Mouse (Mus musculus) forebrain, embryonic 10.5 days (tissue): Measurements from ENCODE around the gene Gpatch4. TPM values are rescaled to one million over a fixed set of nuclear protein-coding genes. Genes with fewer than 3 reads are reported as not detected.

Experiments used
- DNase-seq: peaks from one replicate; pipeline ENCODE4 v3.0.0-alpha.2; 2017; ENCODE audit warnings: low spot score; ENCODE audit errors: extremely low spot score
- H3K27ac ChIP-seq: fragments of 300-500 bp; sonication (generic); 2 replicates; pipeline ENCODE4 v1.5.1; 2016; ENCODE audit warnings: mild to moderate bottlenecking
- H3K27me3 ChIP-seq: fragments of 300-500 bp; sonication (generic); 2 replicates; pipeline ENCODE4 v1.6.1; 2016; ENCODE audit warnings: mild to moderate bottlenecking; ENCODE audit not compliant: poor library complexity, severe bottlenecking
- H3K36me3 ChIP-seq: fragments of 300-500 bp; sonication (generic); replicated peaks from 2 replicates; pipeline ENCODE4 v1.6.1; 2016; ENCODE audit warnings: mild to moderate bottlenecking, moderate library complexity
- H3K4me1 ChIP-seq: fragments of 300-500 bp; sonication (generic); 2 replicates; pipeline ENCODE4 v1.6.1; 2016
- H3K4me3 ChIP-seq: fragments of 300-500 bp; sonication (generic); 2 replicates; pipeline ENCODE4 v1.5.1; 2016; ENCODE audit warnings: mild to moderate bottlenecking, moderate library complexity
- H3K9me3 ChIP-seq: fragments of 300-500 bp; sonication (generic); 2 replicates; pipeline ENCODE4 v1.6.1; 2016; ENCODE audit warnings: mild to moderate bottlenecking, moderate library complexity
- WGBS: fragments of 180-500 bp; shearing (Covaris S2); methylation state at CpG from one replicate; pipeline ENCODE4 v1.1.7; 2016; 5-methylcytosine and 5-hydroxymethylcytosine counted together
- polyA plus RNA-seq: library from polyadenylated mRNA; unstranded; fragments of >200 nt; fragmentation: Nextera tagmentation; extraction: Ambion mirVana; gene quantifications from 2 replicates; pipeline ENCODE4 v1.2.1, GENCODE M21; 2016

Gpatch4 gene
- polyA plus RNA-seq, 1 experiment from 2014 or later: 52.4 TPM

DNA sequence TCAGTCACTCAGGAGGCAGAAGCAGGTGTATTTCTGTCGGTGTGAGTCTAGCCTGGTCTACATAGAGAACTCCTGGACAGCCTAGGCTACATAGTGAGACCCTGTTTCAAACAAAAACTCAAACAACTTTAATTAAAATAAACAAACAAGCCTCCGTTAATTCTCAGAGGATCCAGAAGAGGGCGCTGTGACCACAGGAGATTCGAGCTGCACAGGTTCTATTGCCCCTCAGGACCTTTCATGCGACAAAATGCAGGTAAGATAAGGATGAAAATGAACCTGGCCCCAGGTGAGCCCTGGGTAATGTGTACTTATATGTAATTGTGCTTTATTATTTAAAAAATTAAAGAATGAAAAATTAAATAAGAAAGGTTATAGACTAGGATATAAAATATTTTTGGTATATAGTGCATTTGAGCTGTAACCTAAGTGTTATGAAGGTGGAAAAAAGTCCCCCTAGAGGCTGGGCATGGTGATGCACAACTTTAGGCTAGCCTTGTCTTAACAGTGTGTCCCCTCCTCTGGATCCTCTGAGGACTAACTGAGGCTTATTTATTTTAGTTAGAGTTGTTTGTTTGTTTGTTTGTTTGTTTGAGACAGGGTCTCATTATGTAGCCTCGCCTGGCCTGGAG is 32.2 kb upstream of the Gpatch4 start:
- H3K27ac ChIP-seq: no peak overlapping the region
- peaks cover 7% of the 10 kb centered on the region; the same call in 1 of the 2 replicates for H3K9me3 ChIP-seq
- H3K4me3 ChIP-seq: no peak overlapping the region
- 11% methylated on average over 6 of the region's 6 CpGs for WGBS
- H3K4me1 ChIP-seq: no peaks in the 10 kb centered on the region
- no peaks in the 10 kb centered on the region for H3K36me3 ChIP-seq
- H3K27me3 ChIP-seq: peaks cover 5% of the 10 kb centered on the region; the same call in 1 of the 2 replicates
- DNase-seq: no peak

DNA sequence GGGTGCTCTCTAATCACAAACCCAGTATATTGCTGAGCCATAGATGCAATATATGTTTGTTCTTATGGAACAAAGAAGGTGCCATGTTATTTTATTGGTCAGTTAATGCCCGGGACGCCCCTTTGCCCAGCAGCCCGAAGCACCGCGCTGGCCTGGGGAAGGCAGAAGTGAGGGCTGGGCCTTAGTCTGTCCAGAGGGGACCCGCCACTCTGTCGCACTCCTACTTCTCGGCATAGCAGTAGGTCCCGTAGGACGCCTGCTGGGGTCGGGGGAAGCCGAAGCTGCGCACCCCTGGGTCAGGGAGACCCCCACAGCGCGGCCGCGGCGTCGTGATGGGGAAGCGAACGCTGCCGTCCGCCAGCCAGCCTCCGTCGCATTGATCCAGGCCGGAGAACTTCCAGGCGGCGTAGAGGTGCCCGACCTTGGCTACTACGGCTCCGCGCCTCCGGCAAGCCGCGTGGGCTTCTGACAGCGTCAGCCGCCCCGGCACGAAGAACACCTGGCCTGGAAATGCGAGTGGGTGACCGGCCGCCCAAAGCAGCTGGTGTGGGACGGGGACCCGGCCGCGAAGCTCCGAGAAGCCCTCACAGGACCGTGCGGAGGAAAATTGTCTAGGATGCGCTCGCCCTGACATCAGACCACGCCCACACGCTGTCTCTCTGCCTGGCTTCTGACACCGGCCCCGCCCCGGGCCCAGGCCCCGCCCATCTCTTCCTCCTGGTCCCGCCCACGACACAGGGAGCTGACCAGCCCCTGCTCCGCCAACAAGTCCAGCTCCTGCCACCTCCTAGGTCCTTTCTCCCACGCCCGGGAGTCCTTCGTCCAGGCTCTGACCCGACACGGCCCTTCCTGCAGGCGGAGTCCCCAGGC is 20.4 kb upstream of the Gpatch4 start:
- Histone ChIP-seq H3K27me3 (peaks cover 85% of the 10 kb centered on the region), H3K36me3 (no peaks in the 10 kb centered on the region), H3K27ac (peak overlapping the region; percentile 42; the same call in 1 of the 2 replicates), H3K4me3 (peak overlapping the region; percentile 69), H3K4me1 (peaks cover 23% of the 10 kb centered on the region), H3K9me3 (no peaks in the 10 kb centered on the region)
- DNase-seq: peak; percentile 90
- WGBS: under 1% methylated on average over 66 of the region's 66 CpGs

DNA sequence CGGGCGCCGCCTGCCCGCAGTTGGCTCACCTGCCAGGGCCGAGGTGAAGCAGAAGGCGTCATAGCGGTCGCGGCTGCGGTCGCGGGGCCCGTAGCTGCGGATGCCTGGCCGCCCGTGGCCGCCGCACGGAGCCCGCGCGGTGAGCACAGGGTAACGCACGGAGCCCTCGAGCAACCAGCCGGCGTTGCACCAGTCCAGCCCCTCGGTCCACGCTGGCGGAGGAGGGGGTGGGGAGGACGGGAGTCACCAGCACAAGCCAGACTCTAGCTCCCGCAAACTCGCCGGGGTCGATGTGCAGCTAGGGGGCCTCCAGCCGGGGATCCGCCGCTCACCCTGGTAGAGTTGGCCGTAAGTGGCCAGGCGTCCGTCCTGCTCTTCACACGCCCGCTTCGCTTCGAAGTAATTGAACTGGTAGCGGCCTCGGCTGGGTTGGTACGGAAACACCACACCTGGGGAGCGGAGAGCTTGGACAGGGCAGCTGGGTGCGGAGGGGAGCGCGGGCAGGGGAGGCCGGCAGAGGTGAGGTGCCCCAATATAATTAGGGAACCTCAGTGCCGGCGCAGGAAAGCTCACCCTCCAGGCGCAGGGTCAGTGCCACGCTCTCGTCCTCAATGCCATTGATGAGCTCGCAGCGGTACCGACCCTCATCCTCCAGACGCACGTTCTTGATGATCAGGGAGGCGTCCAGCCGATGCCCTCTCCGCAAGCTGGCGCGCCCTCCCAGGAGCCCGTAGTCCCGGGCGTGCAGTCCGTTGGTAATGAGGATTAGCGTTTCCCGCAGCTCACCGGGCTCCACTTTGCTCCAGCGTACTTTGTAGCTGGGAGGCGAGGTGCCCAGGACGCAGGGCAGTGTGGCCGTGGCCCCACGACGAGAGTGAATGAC is 19.5 kb upstream of the Gpatch4 start:
- no peak for DNase-seq
- peak overlapping the region; percentile 42; the same call in 1 of the 2 replicates for H3K27ac ChIP-seq

DNA sequence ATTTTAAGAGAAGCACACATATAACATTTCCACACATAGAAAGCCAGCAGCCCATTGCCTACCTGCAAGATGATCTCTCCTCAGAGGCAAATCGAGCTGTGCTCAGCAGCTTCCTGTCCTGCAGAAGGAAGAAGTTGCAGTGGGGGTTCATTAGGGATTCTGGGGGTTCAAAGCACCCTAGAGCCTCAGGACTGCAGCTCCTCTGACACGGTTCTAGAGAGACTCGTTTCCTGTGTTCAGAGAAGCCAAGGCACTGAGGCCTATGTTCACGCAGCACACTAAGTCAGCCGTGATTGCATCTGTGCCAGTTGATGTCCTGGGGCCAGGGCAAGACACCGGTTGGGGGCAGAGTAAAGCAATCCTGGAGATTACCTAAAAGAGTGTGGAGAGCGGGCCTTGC is 16.1 kb upstream of the Gpatch4 start:
- 70% methylated on average over 7 of the region's 7 CpGs for WGBS
- Histone ChIP-seq H3K9me3 (peaks cover 8% of the 10 kb centered on the region; the same call in 1 of the 2 replicates), H3K27ac (no peak overlapping the region), H3K4me3 (no peak overlapping the region), H3K4me1 (peaks cover 37% of the 10 kb centered on the region), H3K27me3 (peaks cover 88% of the 10 kb centered on the region), H3K36me3 (no peaks in the 10 kb centered on the region)
- no peak for DNase-seq

More for the DNA sequence above, 19.5 kb upstream of the Gpatch4 start:
- peaks cover 23% of the 10 kb centered on the region for H3K4me1 ChIP-seq
- WGBS: under 1% methylated on average over 81 of the region's 81 CpGs
- H3K27me3 ChIP-seq: peaks cover 86% of the 10 kb centered on the region
- peak overlapping the region; percentile 69 for H3K4me3 ChIP-seq
- no peaks in the 10 kb centered on the region for H3K36me3 ChIP-seq
- H3K9me3 ChIP-seq: peaks cover 7% of the 10 kb centered on the region; the same call in 1 of the 2 replicates

DNA sequence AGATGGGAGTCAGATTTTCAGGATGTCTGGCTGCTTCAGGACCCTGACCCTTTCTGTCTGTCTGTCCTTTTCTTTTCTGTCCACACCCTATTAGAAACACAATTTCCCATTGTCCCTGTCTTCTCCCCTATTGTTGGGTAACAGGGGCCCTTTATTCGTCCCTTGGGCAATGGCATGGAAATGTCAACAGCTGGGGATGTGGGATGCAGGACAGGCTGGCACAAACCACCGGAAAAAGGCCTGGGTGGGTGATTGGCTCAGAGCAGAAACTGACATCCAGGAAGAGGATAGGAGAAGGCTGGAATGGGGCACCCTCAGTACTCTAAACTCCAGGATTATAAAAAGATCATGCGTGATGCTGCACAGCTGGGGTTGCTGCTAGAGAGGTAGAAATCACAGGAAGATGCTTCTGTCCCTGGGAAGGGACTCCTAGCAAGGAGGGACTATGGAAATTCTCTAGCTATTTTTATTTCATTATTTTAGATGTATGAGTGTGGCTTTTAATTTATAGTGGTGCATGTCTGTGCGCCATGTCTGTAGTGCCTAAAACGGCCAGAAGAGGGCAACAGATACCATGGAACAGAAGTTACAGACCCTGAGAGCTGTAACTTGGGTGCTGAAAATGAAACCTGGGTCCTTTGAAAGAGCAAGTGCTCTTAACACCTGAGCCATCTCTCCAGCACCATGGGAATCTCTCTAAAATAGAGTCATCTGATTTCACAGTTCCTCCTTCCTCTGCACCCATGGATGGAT is 15.3 kb upstream of the Gpatch4 start, which contains the start of gene Hapln2:
Gene Hapln2, minus strand, starts transcription at position 150 of the 753 bp plus-strand sequence.
- Histone ChIP-seq H3K27ac (no peak within 1 kb of the TSS), H3K4me3 (no peak within 1 kb of the TSS), H3K9me3 (peaks cover 8% of the 10 kb centered on the region; the same call in 1 of the 2 replicates), H3K36me3 (no peaks in the 10 kb centered on the region), H3K27me3 (peaks cover 88% of the 10 kb centered on the region), H3K4me1 (peaks cover 32% of the 10 kb centered on the region)
- WGBS: 58% methylated on average over 5 of the region's 5 CpGs
- DNase-seq: no peak

DNA sequence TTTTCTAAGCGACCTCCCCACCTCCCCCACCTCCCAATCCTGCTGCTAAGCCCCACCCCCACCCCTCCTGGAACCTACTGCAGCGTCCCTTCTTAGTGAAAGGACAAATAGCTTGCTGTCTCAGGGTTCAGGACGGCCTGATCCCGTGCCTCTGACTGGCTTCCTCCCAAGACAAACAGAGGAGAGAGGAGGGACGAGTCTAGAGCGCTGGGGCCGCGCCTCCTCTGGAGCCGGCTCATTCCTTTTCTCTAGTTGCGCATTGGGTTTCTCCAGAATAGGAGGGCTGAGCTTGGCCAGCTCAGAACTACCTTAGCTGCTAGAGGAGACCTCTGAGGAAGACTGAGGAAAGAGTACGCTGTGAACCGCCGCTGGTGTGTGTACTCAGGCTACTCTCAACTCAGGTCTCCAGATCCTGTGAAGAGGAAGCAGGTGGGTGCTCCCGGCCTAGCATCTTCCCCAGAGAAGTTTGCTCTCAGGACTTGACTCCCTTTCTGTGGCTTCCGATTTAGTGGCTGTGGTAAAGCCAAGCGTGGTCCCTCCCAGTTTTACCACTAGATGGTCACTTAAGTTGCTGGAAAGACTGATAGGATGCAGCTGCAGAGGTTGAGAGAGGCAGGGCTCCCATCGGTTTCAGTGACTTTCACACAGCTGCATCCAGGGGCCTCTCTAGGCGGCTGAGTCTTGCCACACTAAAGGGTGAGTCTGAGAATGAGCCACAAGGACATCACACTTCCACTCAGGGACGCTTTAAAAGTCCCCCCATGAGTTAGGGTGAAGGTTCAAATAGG is 12.1 kb upstream of the Gpatch4 start:
- Histone ChIP-seq H3K36me3 (no peaks in the 10 kb centered on the region), H3K27ac (no peak overlapping the region), H3K9me3 (peaks cover 8% of the 10 kb centered on the region; the same call in 1 of the 2 replicates), H3K27me3 (peaks cover 58% of the 10 kb centered on the region), H3K4me1 (peaks cover 14% of the 10 kb centered on the region), H3K4me3 (no peak overlapping the region)
- WGBS: 22% methylated on average over 19 of the region's 19 CpGs
- DNase-seq: no peak

DNA sequence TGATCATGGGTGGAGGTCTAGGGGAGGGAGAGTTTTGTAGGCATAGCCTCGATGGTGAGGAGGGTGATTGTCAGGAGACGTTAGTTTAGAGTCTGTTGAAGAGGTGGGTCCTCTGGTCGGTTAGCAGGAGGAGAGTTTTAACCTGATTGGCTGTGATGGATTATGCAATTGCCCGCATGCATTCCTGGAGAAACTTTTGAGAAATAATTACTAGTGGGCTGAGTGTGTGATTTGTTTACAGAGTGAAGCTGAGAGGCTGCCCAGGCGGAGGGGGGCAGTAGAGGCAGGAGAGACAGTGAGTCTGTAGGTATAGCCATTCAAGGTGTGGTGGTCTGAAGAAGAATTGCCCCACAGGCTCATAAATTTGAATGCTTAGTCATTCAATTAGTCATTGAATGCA is 9.4 kb upstream of the Gpatch4 start:
- 0 out of 2 replicates have a peak, but pooled peaks cover under 1% of the 10 kb centered on the region for H3K9me3 ChIP-seq
- no peak overlapping the region for H3K4me3 ChIP-seq
- H3K27me3 ChIP-seq: peaks cover 39% of the 10 kb centered on the region
- DNase-seq: no peak
- WGBS: 84% methylated on average over 5 of the region's 5 CpGs
- H3K36me3 ChIP-seq: no peaks in the 10 kb centered on the region
- peaks cover 14% of the 10 kb centered on the region for H3K4me1 ChIP-seq
- no peak overlapping the region for H3K27ac ChIP-seq

DNA sequence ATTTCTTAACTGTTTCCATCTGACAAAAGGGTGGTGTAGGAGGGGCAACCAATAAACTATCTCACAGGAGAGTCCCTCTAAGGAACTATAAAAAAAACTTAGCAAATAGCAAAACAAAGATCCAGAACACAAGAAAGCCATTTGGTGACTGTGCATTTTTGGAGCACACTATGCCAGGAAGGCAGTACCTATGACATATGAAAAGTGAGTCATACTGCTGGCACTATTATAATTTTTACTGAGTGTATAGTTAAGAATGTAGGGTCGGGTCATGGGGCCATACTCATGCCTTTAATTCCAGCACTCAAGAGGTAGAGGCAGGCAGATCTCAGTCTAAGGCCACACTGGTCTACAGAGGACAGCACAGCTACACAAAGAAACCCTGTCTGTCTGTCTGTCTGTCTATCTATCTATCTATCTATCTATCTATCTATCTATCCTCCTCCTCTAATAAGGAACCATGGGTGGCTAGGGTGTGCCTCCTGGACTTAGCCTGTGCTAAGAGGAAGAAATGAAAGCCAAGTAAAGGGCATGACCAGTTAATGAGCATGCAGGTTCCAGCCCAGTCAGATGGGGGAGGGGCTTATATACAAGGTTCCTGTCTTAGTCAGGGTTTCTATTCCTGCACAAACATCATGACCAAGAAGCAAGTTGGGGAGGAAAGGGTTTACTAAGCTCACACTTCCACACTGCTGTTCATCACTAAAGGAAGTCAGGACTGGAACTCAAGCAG is 7.2 kb upstream of the Gpatch4 start:
- WGBS: 60% methylated on average over 1 of the region's 1 CpGs
- DNase-seq: no peak
- Histone ChIP-seq H3K36me3 (no peaks in the 10 kb centered on the region), H3K27ac (no peak overlapping the region), H3K4me3 (no peak overlapping the region), H3K4me1 (peaks cover 9% of the 10 kb centered on the region), H3K27me3 (peaks cover 30% of the 10 kb centered on the region), H3K9me3 (no peaks in the 10 kb centered on the region)

DNA sequence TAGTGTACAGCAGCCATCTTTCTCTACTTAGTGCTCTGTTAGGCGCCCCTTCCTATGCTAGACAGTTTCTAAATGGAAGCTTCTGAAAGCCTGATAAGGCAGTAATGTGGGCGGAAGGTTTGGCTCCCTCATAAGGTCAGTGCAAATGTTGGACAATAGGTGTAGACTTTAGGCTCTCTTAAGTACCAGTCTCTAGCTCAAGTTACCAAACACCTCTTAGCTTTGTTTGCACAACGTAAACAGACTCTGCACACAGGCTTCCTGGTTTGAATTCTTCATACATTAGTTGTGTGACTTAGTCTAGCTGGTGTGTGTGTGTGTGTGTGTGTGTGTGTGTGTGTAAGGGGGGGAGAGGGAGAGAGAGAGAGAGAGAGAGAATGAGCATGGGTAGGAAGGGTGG is 6.6 kb downstream of the Gpatch4 start:
- H3K27me3 ChIP-seq: no peaks in the 10 kb centered on the region
- DNase-seq: no peak
- 86% methylated on average over 3 of the region's 3 CpGs for WGBS
- H3K9me3 ChIP-seq: no peaks in the 10 kb centered on the region
- peaks cover 3% of the 10 kb centered on the region for H3K4me1 ChIP-seq
- H3K36me3 ChIP-seq: peaks cover 79% of the 10 kb centered on the region
- no peak overlapping the region for H3K27ac ChIP-seq
- H3K4me3 ChIP-seq: no peak overlapping the region

DNA sequence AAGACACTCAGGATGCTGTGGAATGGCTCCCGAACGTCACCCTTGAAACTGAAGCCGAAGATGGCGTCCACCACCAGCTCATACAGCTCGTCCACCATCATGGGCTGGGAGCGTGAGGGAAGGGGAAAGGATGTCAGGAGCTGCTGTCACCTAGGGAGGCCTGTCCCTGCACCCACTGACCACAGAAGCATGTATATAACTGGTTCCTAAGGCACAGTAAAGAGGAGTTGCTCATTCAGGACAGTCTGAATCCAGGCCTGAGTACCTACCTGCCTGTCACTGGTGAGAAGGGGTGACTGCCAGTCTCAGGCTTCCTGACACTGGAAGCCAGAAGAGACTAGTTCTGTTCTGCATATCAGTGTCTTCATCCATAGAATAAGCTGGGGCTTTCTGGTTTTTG is 14.1 kb downstream of the Gpatch4 start:
- Histone ChIP-seq H3K27me3 (no peaks in the 10 kb centered on the region), H3K9me3 (no peaks in the 10 kb centered on the region), H3K36me3 (peaks cover 51% of the 10 kb centered on the region), H3K4me1 (peaks cover 25% of the 10 kb centered on the region), H3K27ac (no peak overlapping the region), H3K4me3 (peak overlapping the region; percentile 77; the same call in 1 of the 2 replicates)
- 84% methylated on average over 6 of the region's 6 CpGs for WGBS
- no peak for DNase-seq
